27 mouse cellular contexts compared by ENCODE assay signal in genomic region chr10:75031345-75032114, GRCm38 (mm10). TPM values are rescaled to one million over a fixed set of nuclear protein-coding genes. Genes with fewer than 3 reads are reported as not detected.
DNase-seq lines count a peak whose midpoint lies in the region; ATAC-seq and TF ChIP-seq lines count a peak whose summit lies in the region.
"Had no signal": no experiment of that assay in that cellular context is flagged by ENCODE, and none has a peak within 500 bp of the region (broad histone marks: within the 10 kb centered on the region; RNA-seq: fewer than 3 reads in every experiment).

No protein-coding gene starts in this region.

- no peak for TF ChIP-seq POLR2A in testis, adult 2 months (IDR thresholded peaks at IDR 0.05; ENCODE audit: control insufficient read depth, low read depth, low read length)

- DNase-seq in adrenal gland, adult 2 months: peak; percentile 63
- DNase-seq in adrenal gland, adult 18-20 months (ENCODE audit: low spot score in 2 of 2): no peak
- no peak for DNase-seq in hindbrain, postnatal 0 days (ENCODE audit: low spot score)
- DNase-seq in testis, postnatal 14 days (ENCODE audit: low spot score): no peak
- DNase-seq in kidney, postnatal 4 days: no peak
- DNase-seq: liver; thymus, adult 2 months; thymus, postnatal 36 days had no signal

- H3K27me3 ChIP-seq in hindbrain, postnatal 0 days (ENCODE audit: insufficient read depth, low read length): no peaks in the 10 kb centered on the region
- H3K27me3 ChIP-seq in hindbrain, embryonic 12.5 days: no peaks in the 10 kb centered on the region
- H3K27me3 ChIP-seq in testis, adult 2 months (ENCODE audit: control insufficient read depth, insufficient read depth, low read length): no peaks in the 10 kb centered on the region
- H3K27me3 ChIP-seq: heart, embryonic 12.5 days had no signal

- no peak overlapping the region for H3K9ac ChIP-seq in hindbrain, postnatal 0 days (replicated peaks; ENCODE audit: low read length)
- no peak overlapping the region for H3K9ac ChIP-seq in hindbrain, embryonic 12.5 days
- H3K9ac ChIP-seq: heart, embryonic 12.5 days; liver, embryonic 14.5 days had no signal

- no peak overlapping the region for H3K4me3 ChIP-seq in hindbrain, postnatal 0 days (ENCODE audit: low read length)
- no peak overlapping the region for H3K4me3 ChIP-seq in hindbrain, embryonic 12.5 days
- peak overlapping the region; percentile 10; the same call in 1 of the 2 replicates for H3K4me3 ChIP-seq in testis, adult 2 months (ENCODE audit: control insufficient read depth, low read depth, low read length)
- H3K4me3 ChIP-seq: erythroblast, embryonic 14.5 days; heart, embryonic 12.5 days had no signal

- H3K27ac ChIP-seq in hindbrain, postnatal 0 days: 0 out of 2 replicates have a peak overlapping the region, but pooled peaks have one; percentile 51
- H3K27ac ChIP-seq in hindbrain, embryonic 12.5 days: no peak overlapping the region
- H3K27ac ChIP-seq in testis, adult 2 months (ENCODE audit: control insufficient read depth, insufficient read depth, low read depth, low read length): no peak overlapping the region
- H3K27ac ChIP-seq: gastrocnemius, adult 2 months; liver, embryonic 14.5 days; macrophage had no signal

- no peaks in the 10 kb centered on the region for H3K36me3 ChIP-seq in hindbrain, postnatal 0 days (ENCODE audit: insufficient read depth, low read length)
- no peaks in the 10 kb centered on the region for H3K36me3 ChIP-seq in hindbrain, embryonic 12.5 days
- H3K36me3 ChIP-seq in testis, adult 2 months (ENCODE audit: control insufficient read depth, insufficient read depth, low read length): no peaks in the 10 kb centered on the region
- H3K36me3 ChIP-seq: heart, embryonic 12.5 days had no signal

- ATAC-seq in hindbrain, postnatal 0 days: no peak
- ATAC-seq in hindbrain, embryonic 12.5 days (ENCODE audit: low FRiP score): no peak
- ATAC-seq: CD4-positive, CD25-positive, alpha-beta regulatory T cell, adult 4 months had no signal

- no peak for TF ChIP-seq CTCF in hindbrain, postnatal 0 days (IDR thresholded peaks at IDR 0.05; ENCODE audit: low read depth)
- TF ChIP-seq CTCF in testis, adult 2 months (IDR thresholded peaks at IDR 0.05; ENCODE audit: control insufficient read depth, insufficient read depth, insufficient replicate concordance, low read depth, low read length): no peak

- H3K4me2 ChIP-seq in hindbrain, postnatal 0 days (ENCODE audit: low read depth, low read length): no peak overlapping the region
- H3K4me2 ChIP-seq in hindbrain, embryonic 12.5 days (replicated peaks): no peak overlapping the region
- H3K4me2 ChIP-seq: heart, embryonic 12.5 days had no signal

- H3K4me1 ChIP-seq in hindbrain, postnatal 0 days (ENCODE audit: insufficient read depth, low read length): peaks cover 12% of the 10 kb centered on the region
- H3K4me1 ChIP-seq in hindbrain, embryonic 12.5 days: peaks cover 26% of the 10 kb centered on the region
- H3K4me1 ChIP-seq in testis, adult 2 months (ENCODE audit: control insufficient read depth, insufficient read depth, low read length): peaks cover 9% of the 10 kb centered on the region

- WGBS in hindbrain, postnatal 0 days: 56% methylated on average over 5 of the region's 5 CpGs
- WGBS in hindbrain, embryonic 12.5 days: 75% methylated on average over 5 of the region's 5 CpGs

- H3K9me3 ChIP-seq in hindbrain, postnatal 0 days (ENCODE audit: low read length): no peaks in the 10 kb centered on the region
- no peaks in the 10 kb centered on the region for H3K9me3 ChIP-seq in hindbrain, embryonic 12.5 days (replicated peaks)
- H3K9me3 ChIP-seq: heart, embryonic 12.5 days had no signal

RNA-seq across cellular contexts. Expression of gene Rsph14, which starts 0.9 kb away (rescaled TPM):
- 1 to 10 TPM in 1 of 2 experiments, not detected in 1; 1.8 TPM for total RNA-seq in adrenal gland, adult 2 months (2021)
- polyA plus RNA-seq in adrenal gland, adult 2 months (2012; rRNA removed): 0.54 TPM in 1 of 2 replicates, not detected in the other
- 1 to 10 TPM in 1 of 2 experiments, not detected in 1; 1.4 TPM for total RNA-seq in adrenal gland, adult 18-20 months (2021)
- 1.7 TPM in 1 of 2 replicates, not detected in the other for total RNA-seq in hindbrain, postnatal 0 days (2014; rRNA removed)
- 0.43 and 0.46 TPM in 2 replicates for polyA plus RNA-seq in hindbrain, postnatal 0 days (2015; fragmentation: Nextera tagmentation; extraction: Ambion mirVana)
- polyA plus RNA-seq in hindbrain, embryonic 12.5 days (2016; fragmentation: Nextera tagmentation; extraction: Ambion mirVana): 0.57 and 0.67 TPM in 2 replicates
- 43.2 and 43.4 TPM in 2 replicates for polyA plus RNA-seq in testis, adult 2 months (2012; rRNA removed)
- total RNA-seq: gastrocnemius, adult 2 months; gastrocnemius, postnatal 36 days; heart, adult 18-20 months; heart, postnatal 4 days; megakaryocyte-erythroid progenitor cell, adult 5-6 weeks; monocyte, adult 5-6 weeks; neutrophil, adult 5-6 weeks had no signal
- polyA plus RNA-seq: CD4-positive, CD25-positive, alpha-beta regulatory T cell, adult 4 months; erythroblast, embryonic 14.5 days; forebrain, embryonic 11.5 days; heart, embryonic 12.5 days; heart, postnatal 0 days; kidney, embryonic 14.5 days; limb, embryonic 11.5 days; liver, embryonic 14.5 days; macrophage; stomach, embryonic 16.5 days; thymus, adult 2 months had no signal

RNA-seq across cellular contexts. Expression of gene Rab36, which starts 5.3 kb away (rescaled TPM):
- 10 to 100 TPM; 12.9 to 16.3 TPM for total RNA-seq in adrenal gland, adult 2 months (2021)
- polyA plus RNA-seq in adrenal gland, adult 2 months (2012; rRNA removed): 38.1 and 40.4 TPM in 2 replicates
- total RNA-seq in adrenal gland, adult 18-20 months (2021): 10 to 100 TPM; 12.6 to 12.9 TPM
- total RNA-seq in hindbrain, postnatal 0 days (2014; rRNA removed): 16.7 and 17.7 TPM in 2 replicates
- 25.3 TPM in 2 replicates for polyA plus RNA-seq in hindbrain, postnatal 0 days (2015; fragmentation: Nextera tagmentation; extraction: Ambion mirVana)
- polyA plus RNA-seq in hindbrain, embryonic 12.5 days (2016; fragmentation: Nextera tagmentation; extraction: Ambion mirVana): 12.3 and 13.3 TPM in 2 replicates
- polyA plus RNA-seq in testis, adult 2 months (2012; rRNA removed): 29.3 and 35.3 TPM in 2 replicates
- total RNA-seq: megakaryocyte-erythroid progenitor cell, adult 5-6 weeks had no signal
- polyA plus RNA-seq: erythroblast, embryonic 14.5 days had no signal

RNA-seq across cellular contexts. Expression of gene Bcr, which starts 28.9 kb away (rescaled TPM):
- 10 to 100 TPM; 40.2 to 43.2 TPM for total RNA-seq in adrenal gland, adult 2 months (2021)
- polyA plus RNA-seq in adrenal gland, adult 2 months (2012; rRNA removed): 20.0 and 20.1 TPM in 2 replicates
- 10 to 100 TPM; 35.0 to 41.0 TPM for total RNA-seq in adrenal gland, adult 18-20 months (2021)
- 54.4 and 61.4 TPM in 2 replicates for total RNA-seq in hindbrain, postnatal 0 days (2014; rRNA removed)
- 10.1 and 10.5 TPM in 2 replicates for polyA plus RNA-seq in hindbrain, postnatal 0 days (2015; fragmentation: Nextera tagmentation; extraction: Ambion mirVana)
- 11.4 and 14.0 TPM in 2 replicates for polyA plus RNA-seq in hindbrain, embryonic 12.5 days (2016; fragmentation: Nextera tagmentation; extraction: Ambion mirVana)
- 11.7 and 15.0 TPM in 2 replicates for polyA plus RNA-seq in testis, adult 2 months (2012; rRNA removed)

Comparison
In these comparisons a context has a peak if more than half of its experiments do, and no peak if none do; other contexts are left out.
1. RNA of gene Rsph14, which starts 0.9 kb away (polyA plus RNA-seq): 43.2 to 43.4 TPM in testis, adult 2 months; 0.57 to 0.67 TPM in hindbrain, embryonic 12.5 days, 0.43 to 0.46 TPM in hindbrain, postnatal 0 days and 0.54 TPM in adrenal gland, adult 2 months; every median in the first group is over 10 times any median in the second.